ENCODE assay signal across 8 mouse cellular contexts in genomic region chr19:53310348-53310747, GRCm38 (mm10). TPM values are rescaled to one million over a fixed set of nuclear protein-coding genes. Genes with fewer than 3 reads are reported as not detected.
DNase-seq lines count a peak whose midpoint lies in the region; ATAC-seq and TF ChIP-seq lines count a peak whose summit lies in the region.

Gene Mxi1, plus strand, starts transcription at chr19:53310518.

- TF ChIP-seq POLR2A in ES-Bruce4 (IDR thresholded peaks at IDR 0.05; ENCODE audit: insufficient read depth, low read length), result no peak

- ATAC-seq in forebrain, embryonic 14.5 days, result peak; percentile 60
- peak; percentile 46 for ATAC-seq in heart, postnatal 0 days (ENCODE audit: insufficient read depth, low read depth)
- ATAC-seq in liver, embryonic 15.5 days (ENCODE audit: insufficient read depth), result peak; percentile 62
- peak; percentile 73 for ATAC-seq in stomach, embryonic 14.5 days (ENCODE audit: insufficient number of reproducible peaks, insufficient read depth, low FRiP score, low read depth)

- under 1% methylated on average over 38 of the region's 38 CpGs for WGBS in forebrain, embryonic 14.5 days
- WGBS in heart, postnatal 0 days, result under 1% methylated on average over 38 of the region's 38 CpGs
- 0% methylated on average over 38 of the region's 38 CpGs for WGBS in liver, embryonic 15.5 days (ENCODE audit: insufficient replicate concordance)
- WGBS in stomach, embryonic 14.5 days, result under 1% methylated on average over 38 of the region's 38 CpGs

- peaks cover 2% of the 10 kb centered on the region for H3K4me1 ChIP-seq in ES-Bruce4 (ENCODE audit: control insufficient read depth, insufficient read depth, low read length)
- peaks cover 13% of the 10 kb centered on the region for H3K4me1 ChIP-seq in forebrain, embryonic 14.5 days (ENCODE audit: control insufficient read depth, insufficient read depth, low read length)
- H3K4me1 ChIP-seq in heart, postnatal 0 days (ENCODE audit: control insufficient read depth, insufficient read depth), result peaks cover 9% of the 10 kb centered on the region
- peaks cover 39% of the 10 kb centered on the region for H3K4me1 ChIP-seq in liver, embryonic 15.5 days (replicated peaks)
- H3K4me1 ChIP-seq in stomach, embryonic 14.5 days (ENCODE audit: control insufficient read depth, insufficient read depth, low read length), result peaks cover 11% of the 10 kb centered on the region; the same call in 1 of the 2 replicates

- peak; percentile 82 for DNase-seq in cerebellum, adult 11 months
- DNase-seq in forebrain, embryonic 14.5 days (ENCODE audit: low spot score), result peak; percentile 90
- peak; percentile 86 for DNase-seq in heart, postnatal 0 days (ENCODE audit: low spot score)
- peak; percentile 84 to 90 for DNase-seq in kidney, postnatal 4 days
- DNase-seq in neural tube, embryonic 10.5 days (ENCODE audit: extremely low spot score, low spot score), result peak; percentile 91

- peak within 1 kb of the TSS; percentile 80 for H3K4me3 ChIP-seq in ES-Bruce4 (ENCODE audit: low read depth, low read length)
- H3K4me3 ChIP-seq in forebrain, embryonic 14.5 days (ENCODE audit: low read depth, low read length), result peak within 1 kb of the TSS; percentile 99
- H3K4me3 ChIP-seq in heart, postnatal 0 days (ENCODE audit: low read depth, low read length), result peak within 1 kb of the TSS; percentile 95
- H3K4me3 ChIP-seq in liver, embryonic 15.5 days (replicated peaks), result peak within 1 kb of the TSS; percentile 80
- peak within 1 kb of the TSS; percentile 74 for H3K4me3 ChIP-seq in stomach, embryonic 14.5 days (ENCODE audit: low read depth, low read length)

- H3K27me3 ChIP-seq in ES-Bruce4 (ENCODE audit: control insufficient read depth, insufficient read depth, low read length, poor library complexity, severe bottlenecking), result peaks cover 4% of the 10 kb centered on the region; the same call in 1 of the 2 replicates
- no peaks in the 10 kb centered on the region for H3K27me3 ChIP-seq in forebrain, embryonic 14.5 days (replicated peaks; ENCODE audit: control insufficient read depth, insufficient read depth, low read length)
- no peaks in the 10 kb centered on the region for H3K27me3 ChIP-seq in heart, postnatal 0 days (ENCODE audit: control insufficient read depth, insufficient read depth, low read length)
- H3K27me3 ChIP-seq in liver, embryonic 15.5 days, result peaks cover 11% of the 10 kb centered on the region
- no peaks in the 10 kb centered on the region for H3K27me3 ChIP-seq in stomach, embryonic 14.5 days (ENCODE audit: control insufficient read depth, insufficient read depth, low read length)

- no peak for TF ChIP-seq CTCF in ES-Bruce4 (IDR thresholded peaks at IDR 0.05; ENCODE audit: low read depth, low read length)
- TF ChIP-seq CTCF in heart, postnatal 0 days (IDR thresholded peaks at IDR 0.05; ENCODE audit: low read depth), result peak; percentile 36

- TF ChIP-seq EP300 in ES-Bruce4 (IDR thresholded peaks at IDR 0.05; ENCODE audit: insufficient read depth, low read depth, low read length), result no peak
- no peak for TF ChIP-seq EP300 in heart, postnatal 0 days (IDR thresholded peaks at IDR 0.05; ENCODE audit: low read depth)

- H3K9ac ChIP-seq in ES-Bruce4 (ENCODE audit: low read depth, poor library complexity, severe bottlenecking), result peak within 1 kb of the TSS; percentile 89
- H3K9ac ChIP-seq in forebrain, embryonic 14.5 days (ENCODE audit: low read length), result peak within 1 kb of the TSS; percentile 82
- peak within 1 kb of the TSS; percentile 87 for H3K9ac ChIP-seq in heart, postnatal 0 days (replicated peaks; ENCODE audit: low read depth, low read length)
- peak within 1 kb of the TSS; percentile 89 for H3K9ac ChIP-seq in liver, embryonic 15.5 days
- peak within 1 kb of the TSS; percentile 67 for H3K9ac ChIP-seq in stomach, embryonic 14.5 days (replicated peaks; ENCODE audit: low read depth, low read length)

- H3K4me2 ChIP-seq in forebrain, embryonic 14.5 days (ENCODE audit: low read length), result peak within 1 kb of the TSS; percentile 93
- peak within 1 kb of the TSS; percentile 91 for H3K4me2 ChIP-seq in heart, postnatal 0 days (ENCODE audit: low read depth, low read length)
- peak within 1 kb of the TSS; percentile 99 for H3K4me2 ChIP-seq in liver, embryonic 15.5 days
- H3K4me2 ChIP-seq in stomach, embryonic 14.5 days (replicated peaks; ENCODE audit: low read depth, low read length), result peak within 1 kb of the TSS; percentile 97

- no peaks in the 10 kb centered on the region for H3K9me3 ChIP-seq in ES-Bruce4 (replicated peaks; ENCODE audit: control insufficient read depth, insufficient read depth, low read length, poor library complexity, severe bottlenecking)
- H3K9me3 ChIP-seq in forebrain, embryonic 14.5 days (replicated peaks; ENCODE audit: control insufficient read depth, low read length), result no peaks in the 10 kb centered on the region
- H3K9me3 ChIP-seq in heart, postnatal 0 days (replicated peaks; ENCODE audit: control insufficient read depth, low read length), result no peaks in the 10 kb centered on the region
- H3K9me3 ChIP-seq in liver, embryonic 15.5 days (replicated peaks), result no peaks in the 10 kb centered on the region
- H3K9me3 ChIP-seq in stomach, embryonic 14.5 days (ENCODE audit: control insufficient read depth, low read depth, low read length), result no peaks in the 10 kb centered on the region

- no peak within 1 kb of the TSS for H3K27ac ChIP-seq in ES-Bruce4 (ENCODE audit: insufficient read depth, low read length)
- H3K27ac ChIP-seq in forebrain, embryonic 14.5 days (ENCODE audit: low read depth, low read length), result peak within 1 kb of the TSS; percentile 99
- H3K27ac ChIP-seq in heart, postnatal 0 days (ENCODE audit: low read depth), result peak within 1 kb of the TSS; percentile 98
- H3K27ac ChIP-seq in liver, embryonic 15.5 days (replicated peaks), result peak within 1 kb of the TSS; percentile 95
- H3K27ac ChIP-seq in stomach, embryonic 14.5 days (ENCODE audit: low read length), result peak within 1 kb of the TSS; percentile 97

- H3K36me3 ChIP-seq in ES-Bruce4 (ENCODE audit: control insufficient read depth, insufficient read depth, low read length, poor library complexity, severe bottlenecking), result no peaks in the 10 kb centered on the region
- no peaks in the 10 kb centered on the region for H3K36me3 ChIP-seq in forebrain, embryonic 14.5 days (ENCODE audit: control insufficient read depth, insufficient read depth, low read length)
- H3K36me3 ChIP-seq in heart, postnatal 0 days (replicated peaks; ENCODE audit: control insufficient read depth, insufficient read depth, low read length), result no peaks in the 10 kb centered on the region
- H3K36me3 ChIP-seq in liver, embryonic 15.5 days (replicated peaks), result no peaks in the 10 kb centered on the region
- no peaks in the 10 kb centered on the region for H3K36me3 ChIP-seq in stomach, embryonic 14.5 days (ENCODE audit: control insufficient read depth, insufficient read depth, low read length)

RNA-seq across cellular contexts. Expression of gene Mxi1, which starts in this region (rescaled TPM):
- polyA plus RNA-seq in ES-Bruce4 (2011; ENCODE audit: insufficient read depth, insufficient read length, low read depth, missing spikeins), result 34.7 and 36.5 TPM in 2 replicates
- polyA plus RNA-seq in forebrain, embryonic 14.5 days (2014; fragmentation: Nextera tagmentation; extraction: Ambion mirVana), result 27.6 and 41.0 TPM in 2 replicates
- total RNA-seq in heart, postnatal 0 days (2014; rRNA removed; ENCODE audit: low replicate concordance), result 32.1 and 44.3 TPM in 2 replicates
- polyA plus RNA-seq in heart, postnatal 0 days (2015; fragmentation: Nextera tagmentation; extraction: Ambion mirVana), result 31.2 and 34.8 TPM in 2 replicates
- polyA plus RNA-seq in liver, embryonic 15.5 days (2015; fragmentation: Nextera tagmentation; extraction: Ambion mirVana), result 34.8 and 38.3 TPM in 2 replicates
- polyA plus RNA-seq in stomach, embryonic 14.5 days (2014; fragmentation: Nextera tagmentation; extraction: Ambion mirVana), result 29.3 and 30.3 TPM in 2 replicates
